Mouse (Mus musculus): ENCODE results near the gene Cd151. TPM values are rescaled to one million over a fixed set of nuclear protein-coding genes. Genes with fewer than 3 reads are reported as not detected.

Cd151 gene
- polyA plus RNA-seq, 1 experiment, result not detected

DNA sequence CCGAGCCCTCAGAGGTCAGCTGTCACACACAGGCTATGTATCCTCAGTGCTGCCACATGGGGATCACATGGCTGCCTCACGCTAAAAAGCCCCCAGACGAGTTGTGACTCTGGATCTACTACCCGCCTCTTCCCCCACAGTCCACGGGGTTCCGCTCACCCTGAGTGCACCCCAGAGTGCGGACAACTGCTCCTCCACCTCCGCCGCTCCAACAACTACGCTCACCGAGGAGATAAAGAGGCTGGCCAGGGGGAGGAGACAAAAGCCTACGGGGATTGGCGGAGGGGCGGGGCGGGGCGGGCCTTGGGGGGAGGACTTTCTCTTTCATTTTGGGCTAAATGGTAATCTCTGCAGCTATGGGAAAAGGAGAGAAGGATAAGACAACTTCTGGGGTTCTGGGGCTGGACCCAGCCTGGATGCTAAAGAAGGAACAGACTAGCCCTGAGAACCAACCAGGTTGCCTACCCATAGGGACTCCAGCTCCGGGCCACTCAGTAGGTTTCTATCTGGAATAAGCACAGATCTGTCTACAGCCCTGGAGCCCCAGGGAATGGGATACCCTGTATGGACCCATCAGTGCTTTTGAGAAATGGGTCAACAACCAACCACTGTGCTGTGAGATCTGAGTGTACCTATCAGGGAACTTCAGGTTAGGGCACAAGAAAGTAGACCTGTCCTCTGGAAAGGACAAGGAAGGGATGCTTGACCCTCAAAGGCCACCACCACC lies 31.9 kb upstream of the Cd151 start:
- TF ChIP-seq POLR2A (IDR thresholded peaks at IDR 0.05; ENCODE audit: insufficient read depth, low read depth, low read length) (peak; percentile 35; the same call in 1 of the 2 replicates), CTCF (IDR thresholded peaks at IDR 0.05; ENCODE audit: insufficient read depth, low read depth, low read length) (no peak)
- peaks cover 39% of the 10 kb centered on the region for H3K4me1 ChIP-seq (ENCODE audit: control insufficient read depth, insufficient read depth, low read length)
- peak overlapping the region; percentile 86 for H3K27ac ChIP-seq (ENCODE audit: insufficient read depth, low read depth, low read length)
- peak overlapping the region; percentile 66 for H3K4me3 ChIP-seq (ENCODE audit: insufficient read depth, low read depth, low read length)
- WGBS, result 3% methylated on average over 17 of the region's 17 CpGs

DNA sequence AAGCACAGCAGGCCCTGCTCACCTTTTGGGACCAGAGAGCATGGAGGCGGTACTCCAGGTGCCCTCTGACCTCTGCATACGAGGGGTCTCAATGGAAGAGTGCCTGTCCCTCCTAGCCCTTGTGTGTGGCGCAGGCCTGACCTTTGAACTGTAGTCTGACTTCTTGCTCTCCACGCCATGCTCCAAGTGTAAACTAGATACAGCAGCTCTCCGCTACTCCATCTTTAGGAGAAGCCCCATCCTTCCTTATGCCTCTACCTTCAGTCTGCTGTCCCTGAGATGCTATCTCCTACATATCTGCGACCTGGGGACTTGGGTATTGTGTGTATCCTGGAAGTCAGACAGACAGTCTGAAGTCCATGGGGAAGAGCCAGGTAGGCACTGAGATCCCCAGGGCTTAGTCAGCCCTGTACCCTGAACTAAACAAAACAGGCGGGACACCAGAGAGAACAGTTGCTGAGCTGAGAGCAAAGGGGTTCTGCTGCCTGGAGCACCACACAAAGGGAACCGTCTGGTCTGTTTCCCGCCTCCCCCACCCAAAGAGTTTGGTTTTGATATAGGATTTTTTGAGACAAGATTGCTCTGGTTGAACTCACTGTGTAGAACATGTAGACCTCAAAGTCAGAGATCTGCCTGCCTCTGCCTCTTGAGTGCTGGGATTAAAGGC lies 31.2 kb upstream of the Cd151 start:
- no peak overlapping the region for H3K27ac ChIP-seq (ENCODE audit: insufficient read depth, low read depth, low read length)
- TF ChIP-seq CTCF (IDR thresholded peaks at IDR 0.05; ENCODE audit: insufficient read depth, low read depth, low read length) (no peak), POLR2A (IDR thresholded peaks at IDR 0.05; ENCODE audit: insufficient read depth, low read depth, low read length) (no peak)
- 80% methylated on average over 9 of the region's 9 CpGs for WGBS
- H3K4me3 ChIP-seq (ENCODE audit: insufficient read depth, low read depth, low read length), result no peak overlapping the region
- H3K4me1 ChIP-seq (ENCODE audit: control insufficient read depth, insufficient read depth, low read length), result peaks cover 42% of the 10 kb centered on the region

DNA sequence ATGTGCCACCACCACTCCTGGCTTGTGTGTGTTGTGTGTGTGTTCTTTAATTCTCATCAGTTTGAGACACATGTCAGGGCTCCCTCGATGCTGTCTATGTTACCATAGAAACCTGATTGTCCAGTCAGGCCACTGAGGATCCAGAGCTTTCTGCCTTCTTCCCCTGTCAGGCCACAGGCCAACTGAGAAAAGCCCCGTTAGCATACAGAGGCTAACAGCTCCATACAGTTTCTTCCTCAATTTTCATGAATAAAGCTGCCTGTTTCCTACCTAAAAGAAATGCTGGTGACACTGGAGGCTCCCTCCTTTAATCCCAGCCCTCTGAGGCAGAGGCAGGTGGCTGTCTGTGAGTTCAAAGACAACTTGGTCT lies 30.7 kb upstream of the Cd151 start:
- Histone ChIP-seq H3K27ac (ENCODE audit: insufficient read depth, low read depth, low read length) (no peak overlapping the region), H3K4me3 (ENCODE audit: insufficient read depth, low read depth, low read length) (peak overlapping the region; percentile 82; the same call in 1 of the 2 replicates), H3K4me1 (ENCODE audit: control insufficient read depth, insufficient read depth, low read length) (peaks cover 42% of the 10 kb centered on the region)
- WGBS, result 51% methylated on average over 2 of the region's 2 CpGs
- no peak for TF ChIP-seq POLR2A (IDR thresholded peaks at IDR 0.05; ENCODE audit: insufficient read depth, low read depth, low read length)
- no peak for TF ChIP-seq CTCF (IDR thresholded peaks at IDR 0.05; ENCODE audit: insufficient read depth, low read depth, low read length)

DNA sequence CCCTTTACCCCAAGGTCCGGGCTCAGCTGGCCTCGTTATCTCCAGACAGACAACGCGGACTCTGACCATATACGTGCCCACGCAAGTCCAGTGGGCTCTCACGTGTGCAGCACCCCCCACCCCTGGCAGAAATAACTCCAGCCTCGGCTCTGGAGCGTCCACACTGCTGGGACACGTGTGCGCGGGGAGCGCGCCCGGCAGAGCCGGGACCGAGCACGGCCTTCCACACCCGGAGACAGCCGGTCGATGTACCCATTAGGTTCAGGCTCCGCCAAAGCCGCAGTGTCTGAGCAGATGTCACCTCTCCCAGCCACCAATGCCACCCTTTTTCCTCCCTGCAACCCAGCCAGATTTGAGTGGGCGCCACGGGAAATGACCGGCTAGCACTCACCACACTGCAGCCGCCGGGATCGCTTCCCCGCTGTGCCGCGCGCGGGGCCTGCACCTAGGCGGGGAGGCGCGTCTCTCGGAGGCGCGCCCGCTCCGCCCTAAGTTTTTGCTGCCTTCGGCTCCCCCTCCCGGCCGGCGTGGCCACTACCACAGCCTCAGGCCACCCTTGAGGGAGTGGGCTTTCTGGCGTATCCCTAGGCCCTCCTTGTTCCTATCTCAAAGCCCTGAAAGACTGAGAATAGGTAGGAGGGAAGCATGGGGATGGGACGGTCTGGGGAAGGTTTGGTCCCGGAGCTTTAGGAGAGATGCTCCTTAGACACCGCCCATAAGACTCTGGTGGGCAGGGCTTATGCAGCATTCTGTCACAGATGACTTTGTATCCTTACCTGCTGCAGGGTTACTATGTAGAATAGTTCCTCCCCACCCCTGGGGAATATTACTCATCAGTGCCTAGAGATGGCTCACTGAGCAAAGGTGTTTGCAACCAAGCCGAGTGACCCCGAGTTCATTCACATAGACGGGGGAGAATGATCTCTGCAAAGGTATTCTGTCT lies 29.7 kb upstream of the Cd151 start, which contains the start of gene Slc25a22:
Slc25a22 (minus strand) TSS at position 715 of the 943 bp plus-strand sequence.
- TF ChIP-seq CTCF (IDR thresholded peaks at IDR 0.05; ENCODE audit: insufficient read depth, low read depth, low read length) (peak; percentile 87), POLR2A (IDR thresholded peaks at IDR 0.05; ENCODE audit: insufficient read depth, low read depth, low read length) (peak; percentile 77)
- 5% methylated on average over 53 of the region's 53 CpGs for WGBS
- H3K4me1 ChIP-seq (ENCODE audit: control insufficient read depth, insufficient read depth, low read length), result peaks cover 38% of the 10 kb centered on the region
- peak within 1 kb of the TSS; percentile 82 for H3K4me3 ChIP-seq (ENCODE audit: insufficient read depth, low read depth, low read length)
- peak within 1 kb of the TSS; percentile 81 for H3K27ac ChIP-seq (ENCODE audit: insufficient read depth, low read depth, low read length)

DNA sequence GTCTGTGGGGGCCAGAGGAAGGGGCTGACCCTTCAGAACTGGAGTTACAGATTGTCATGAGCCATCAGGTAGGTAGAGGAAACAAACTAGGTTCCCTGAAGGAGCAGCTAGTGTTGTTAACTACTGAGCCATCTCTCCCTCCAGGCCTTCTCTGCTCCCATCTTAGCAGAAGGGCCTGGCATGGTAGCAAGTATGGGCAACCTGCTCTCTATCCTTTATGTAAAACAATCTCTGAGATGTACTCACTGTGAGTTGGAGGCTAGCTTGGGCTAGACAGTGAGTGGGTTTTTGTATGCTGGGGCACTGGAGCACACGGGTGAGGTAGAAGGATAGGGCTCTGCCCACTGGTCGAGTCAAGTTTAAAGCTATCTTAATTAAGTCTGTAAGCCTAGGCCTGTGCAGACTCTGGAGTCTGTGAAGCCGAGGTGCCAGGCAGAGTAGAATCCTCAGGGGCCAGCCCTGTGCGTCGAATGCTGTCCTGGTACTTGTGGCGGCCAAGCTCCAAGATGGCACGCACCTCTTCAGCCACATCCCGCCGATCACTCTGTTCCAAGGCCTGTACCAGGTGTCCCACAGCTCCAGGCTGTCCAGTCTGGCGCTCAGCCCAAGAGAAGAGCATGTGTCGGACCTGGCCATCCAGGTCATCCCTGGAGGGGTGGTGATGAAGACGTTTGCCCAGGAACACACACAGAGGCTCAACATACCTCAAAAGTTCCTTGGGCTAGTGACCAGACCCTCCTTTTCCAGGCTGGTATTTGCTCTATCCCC lies 28.8 kb upstream of the Cd151 start:
- no peak for TF ChIP-seq POLR2A (IDR thresholded peaks at IDR 0.05; ENCODE audit: insufficient read depth, low read depth, low read length)
- no peak for TF ChIP-seq CTCF (IDR thresholded peaks at IDR 0.05; ENCODE audit: insufficient read depth, low read depth, low read length)
- WGBS, result 92% methylated on average over 12 of the region's 12 CpGs

DNA sequence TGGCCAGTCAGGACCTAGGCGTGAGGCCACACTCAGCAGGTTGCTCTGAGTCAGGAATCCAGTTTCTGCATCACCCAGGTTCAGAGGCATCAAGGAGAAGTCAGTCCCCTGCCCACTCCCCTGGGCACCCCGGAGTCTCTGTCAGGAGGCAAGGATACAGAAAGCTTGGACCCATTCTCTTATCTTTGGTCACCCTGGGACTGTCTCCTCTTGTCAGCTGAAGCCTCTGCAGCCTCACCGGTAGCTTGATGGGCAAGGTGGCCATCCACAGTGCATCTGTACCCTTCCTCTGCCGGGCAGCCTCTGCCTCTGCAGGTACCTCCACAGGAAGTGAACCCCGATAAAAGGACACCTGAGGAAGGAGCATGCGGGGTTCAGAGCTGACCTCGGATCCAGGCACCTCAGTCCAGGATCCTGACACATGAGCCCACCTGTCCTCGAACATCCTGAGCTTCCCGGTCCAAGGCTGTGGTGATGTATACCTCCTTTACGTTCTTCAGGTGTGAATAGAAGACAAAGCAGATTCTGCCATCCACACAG lies 28.0 kb upstream of the Cd151 start:
- no peak overlapping the region for H3K27ac ChIP-seq (ENCODE audit: insufficient read depth, low read depth, low read length)

More for the DNA sequence above, 28.8 kb upstream of the Cd151 start:
- H3K4me1 ChIP-seq (ENCODE audit: control insufficient read depth, insufficient read depth, low read length), result peaks cover 33% of the 10 kb centered on the region
- H3K4me3 ChIP-seq (ENCODE audit: insufficient read depth, low read depth, low read length), result no peak overlapping the region
- H3K27ac ChIP-seq (ENCODE audit: insufficient read depth, low read depth, low read length), result no peak overlapping the region

DNA sequence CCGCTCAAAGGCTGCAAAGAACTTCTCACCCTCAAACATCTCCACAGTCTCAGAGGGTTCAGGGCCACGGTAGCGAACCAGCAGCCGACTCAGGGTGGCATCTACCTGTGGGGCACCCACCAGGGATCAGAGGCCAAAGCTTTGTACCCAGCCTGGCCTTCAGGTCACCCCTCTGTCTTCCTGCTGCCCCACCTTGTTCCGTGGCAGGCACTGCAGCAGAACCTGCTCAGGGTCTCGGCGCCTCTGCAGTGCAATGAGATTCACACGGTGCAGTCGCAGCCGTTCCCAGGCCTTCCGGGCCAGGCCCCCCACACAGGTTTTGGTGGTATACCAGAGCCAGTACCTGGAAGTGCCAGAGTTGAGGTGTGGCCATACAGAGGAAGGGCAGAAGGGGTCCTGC lies 27.4 kb upstream of the Cd151 start:
- H3K4me1 ChIP-seq (ENCODE audit: control insufficient read depth, insufficient read depth, low read length), result peaks cover 22% of the 10 kb centered on the region
- 95% methylated on average over 11 of the region's 11 CpGs for WGBS
- H3K27ac ChIP-seq (ENCODE audit: insufficient read depth, low read depth, low read length), result no peak overlapping the region
- H3K4me3 ChIP-seq (ENCODE audit: insufficient read depth, low read depth, low read length), result no peak overlapping the region
- TF ChIP-seq CTCF (IDR thresholded peaks at IDR 0.05; ENCODE audit: insufficient read depth, low read depth, low read length) (no peak), POLR2A (IDR thresholded peaks at IDR 0.05; ENCODE audit: insufficient read depth, low read depth, low read length) (no peak)

More for the DNA sequence above, 28.0 kb upstream of the Cd151 start:
- TF ChIP-seq POLR2A (IDR thresholded peaks at IDR 0.05; ENCODE audit: insufficient read depth, low read depth, low read length), result no peak
- TF ChIP-seq CTCF (IDR thresholded peaks at IDR 0.05; ENCODE audit: insufficient read depth, low read depth, low read length), result no peak
- Histone ChIP-seq H3K4me1 (ENCODE audit: control insufficient read depth, insufficient read depth, low read length) (peaks cover 26% of the 10 kb centered on the region), H3K4me3 (ENCODE audit: insufficient read depth, low read depth, low read length) (no peak overlapping the region)
- WGBS, result 94% methylated on average over 10 of the region's 10 CpGs

DNA sequence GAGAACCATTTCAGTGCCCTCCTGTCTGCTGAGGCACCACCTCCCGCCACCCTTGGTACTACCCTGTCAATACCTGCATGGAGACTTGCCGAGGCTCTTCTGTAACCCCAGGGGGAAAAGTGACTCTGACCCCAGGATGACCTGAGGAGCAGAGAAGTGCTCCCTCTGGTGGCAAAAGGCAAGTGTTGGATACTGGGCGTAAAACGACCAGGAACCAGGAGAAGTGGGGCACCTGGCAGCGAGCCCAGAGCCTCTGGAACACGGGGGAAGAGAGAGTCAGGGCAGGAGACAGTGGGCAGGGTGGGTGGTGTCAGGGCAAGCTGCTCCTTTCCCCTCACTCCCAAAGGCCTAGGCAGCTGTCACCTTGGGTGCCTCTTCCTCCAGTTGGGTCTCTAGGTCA lies 26.6 kb upstream of the Cd151 start:
- peaks cover 16% of the 10 kb centered on the region for H3K4me1 ChIP-seq (ENCODE audit: control insufficient read depth, insufficient read depth, low read length)
- no peak overlapping the region for H3K27ac ChIP-seq (ENCODE audit: insufficient read depth, low read depth, low read length)
- H3K4me3 ChIP-seq (ENCODE audit: insufficient read depth, low read depth, low read length), result no peak overlapping the region
- peak; percentile 47; the same call in 1 of the 2 replicates for TF ChIP-seq CTCF (IDR thresholded peaks at IDR 0.05; ENCODE audit: insufficient read depth, low read depth, low read length)
- TF ChIP-seq POLR2A (IDR thresholded peaks at IDR 0.05; ENCODE audit: insufficient read depth, low read depth, low read length), result no peak
- 17% methylated on average over 6 of the region's 6 CpGs for WGBS

Measured in olfactory bulb, adult 2 months (tissue).